Comparison of ENCODE assay signal across 16 mouse cellular contexts in genomic region chr3:87979493-87979892, GRCm38 (mm10). TPM values are rescaled to one million over a fixed set of nuclear protein-coding genes. Genes with fewer than 3 reads are reported as not detected.
"Had no signal": no experiment of that assay in that cellular context is flagged by ENCODE, and none has a peak within 500 bp of the region (broad histone marks: within the 10 kb centered on the region; RNA-seq: fewer than 3 reads in every experiment).

No protein-coding gene starts in this region.

- H3K36me3 ChIP-seq: stomach, embryonic 15.5 days had no signal

- H3K27ac ChIP-seq: limb, embryonic 13.5 days; liver, embryonic 14.5 days; neural tube, embryonic 12.5 days; stomach, embryonic 15.5 days had no signal

- H3K27me3 ChIP-seq: kidney, embryonic 15.5 days; neural tube, embryonic 12.5 days; stomach, embryonic 15.5 days had no signal

- H3K4me3 ChIP-seq: kidney, embryonic 15.5 days; limb, embryonic 13.5 days; neural tube, embryonic 12.5 days; stomach, embryonic 15.5 days had no signal

- H3K4me2 ChIP-seq: kidney, embryonic 15.5 days; limb, embryonic 13.5 days; neural tube, embryonic 12.5 days; stomach, embryonic 15.5 days had no signal

- H3K9ac ChIP-seq: kidney, embryonic 15.5 days; liver, embryonic 14.5 days; stomach, embryonic 15.5 days had no signal

- H3K9me3 ChIP-seq: kidney, embryonic 15.5 days; limb, embryonic 13.5 days; neural tube, embryonic 12.5 days; stomach, embryonic 15.5 days had no signal

- DNase-seq: kidney, adult 11 months; kidney, postnatal 14 days; left cerebral cortex, postnatal 4 days; lung, adult 18-20 months; right cerebral cortex, postnatal 14 days; thymus, adult 2 months; thymus, postnatal 25 days had no signal

RNA-seq across cellular contexts. Expression of gene Nes, which starts 8.6 kb away (rescaled TPM):
- total RNA-seq: megakaryocyte-erythroid progenitor cell, adult 5-6 weeks had no signal

RNA-seq across cellular contexts. Expression of gene Bcan, which starts 20.5 kb away (rescaled TPM):
- total RNA-seq: liver, adult 2 months; megakaryocyte-erythroid progenitor cell, adult 5-6 weeks had no signal
- polyA plus RNA-seq: liver, adult 2 months; liver, embryonic 14.5 days; spleen, adult 2 months had no signal

RNA-seq across cellular contexts. Expression of gene Crabp2, which starts 31.0 kb away (rescaled TPM):
- total RNA-seq: liver, adult 2 months had no signal
- polyA plus RNA-seq: large intestine, adult 2 months; liver, adult 2 months had no signal

RNA-seq across cellular contexts. Expression of gene Hapln2, which starts 47.9 kb away (rescaled TPM):
- total RNA-seq: liver, adult 2 months; megakaryocyte-erythroid progenitor cell, adult 5-6 weeks had no signal
- polyA plus RNA-seq: large intestine, adult 2 months; liver, adult 2 months; liver, embryonic 14.5 days; spleen, adult 2 months had no signal
